Mouse (Mus musculus) fat pad, adult 2 months (tissue): ENCODE measurements around the gene Mdfi.

Source experiments
- DNase-seq: peaks from one replicate; pipeline ENCODE4 v3.0.0-alpha.2; 2011; ENCODE audit warnings: low read depth, low spot score; ENCODE audit errors: extremely low read depth

Gene Mdfi

DNA sequence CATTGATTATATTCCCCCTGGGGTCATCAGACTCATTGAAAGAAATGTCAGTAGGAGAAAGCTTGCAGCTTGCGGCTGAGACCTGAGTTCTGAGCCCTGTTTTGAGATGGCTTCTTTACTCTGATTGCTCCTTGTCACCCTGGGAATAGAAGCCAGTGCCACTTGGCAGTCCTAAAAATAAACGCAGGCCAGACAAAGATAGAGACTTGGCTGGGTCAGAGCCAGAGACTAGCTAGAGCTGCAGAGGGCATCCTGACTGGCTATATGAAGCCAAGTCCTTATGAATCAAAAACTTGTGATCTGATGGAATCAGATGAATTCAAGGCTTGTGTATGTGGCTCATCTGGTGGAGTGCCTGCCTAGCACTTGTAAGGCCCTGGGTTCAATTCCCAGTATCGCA, 15.5 kb upstream of the Mdfi start:
- DNase-seq = no peak

DNA sequence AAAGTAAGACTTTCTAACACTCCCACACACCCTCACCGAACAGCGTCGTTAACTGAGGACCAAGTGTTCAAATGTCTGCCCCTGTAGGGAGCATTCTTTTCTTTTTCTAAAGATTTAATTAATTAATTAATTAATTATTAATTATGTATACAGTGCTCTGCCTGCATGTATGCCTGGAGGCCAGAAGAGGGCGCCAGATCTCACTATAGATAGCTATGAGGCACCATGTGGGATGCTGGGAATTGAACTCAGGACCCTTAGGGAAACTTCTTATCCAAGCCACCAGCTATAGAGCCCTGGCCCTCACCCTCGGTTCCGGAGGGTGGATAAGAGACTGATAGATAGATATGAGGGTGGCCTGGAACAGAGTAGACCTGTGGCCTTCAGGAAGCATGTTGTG, 13.5 kb upstream of the Mdfi start:
- DNase-seq = no peak

DNA sequence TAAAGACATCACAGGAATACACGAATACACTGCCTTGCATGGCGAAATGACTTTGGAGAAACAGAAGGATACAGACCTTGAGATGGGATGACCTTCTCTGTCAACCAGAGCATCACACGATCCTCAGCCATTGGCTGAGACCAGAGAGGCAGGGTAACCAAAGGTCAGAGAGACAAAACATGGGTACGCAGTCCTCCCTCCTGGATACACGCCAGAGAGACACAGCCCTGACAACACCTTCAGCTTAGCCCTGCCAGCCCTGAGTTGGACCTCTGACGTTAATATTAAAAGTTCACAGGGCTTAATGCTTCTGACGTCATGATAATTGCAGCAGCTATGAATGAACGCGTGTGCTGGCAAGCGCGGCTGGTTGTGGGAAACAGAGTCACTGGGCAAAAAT, 11.1 kb upstream of the Mdfi start:
- DNase-seq = no peak

DNA sequence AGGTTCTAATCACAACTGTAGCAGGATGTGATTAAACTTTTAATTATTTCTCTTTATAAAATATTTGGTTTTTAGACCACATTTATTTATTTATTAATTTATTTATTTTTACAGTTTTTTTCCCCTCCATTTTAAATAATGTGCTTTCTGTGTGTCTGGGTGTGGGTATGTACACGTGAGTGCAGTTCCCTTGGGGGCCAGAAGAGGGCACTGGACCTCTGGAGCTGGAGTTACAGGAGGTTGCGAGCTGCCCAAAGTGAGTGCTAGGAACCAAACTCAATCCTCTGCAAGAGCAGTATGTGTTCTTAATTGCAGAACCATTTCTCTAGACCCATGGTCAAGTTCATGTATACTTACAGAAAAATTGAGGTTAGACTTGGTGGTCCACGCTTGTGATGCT, 9.0 kb upstream of the Mdfi start:
- DNase-seq = no peak

DNA sequence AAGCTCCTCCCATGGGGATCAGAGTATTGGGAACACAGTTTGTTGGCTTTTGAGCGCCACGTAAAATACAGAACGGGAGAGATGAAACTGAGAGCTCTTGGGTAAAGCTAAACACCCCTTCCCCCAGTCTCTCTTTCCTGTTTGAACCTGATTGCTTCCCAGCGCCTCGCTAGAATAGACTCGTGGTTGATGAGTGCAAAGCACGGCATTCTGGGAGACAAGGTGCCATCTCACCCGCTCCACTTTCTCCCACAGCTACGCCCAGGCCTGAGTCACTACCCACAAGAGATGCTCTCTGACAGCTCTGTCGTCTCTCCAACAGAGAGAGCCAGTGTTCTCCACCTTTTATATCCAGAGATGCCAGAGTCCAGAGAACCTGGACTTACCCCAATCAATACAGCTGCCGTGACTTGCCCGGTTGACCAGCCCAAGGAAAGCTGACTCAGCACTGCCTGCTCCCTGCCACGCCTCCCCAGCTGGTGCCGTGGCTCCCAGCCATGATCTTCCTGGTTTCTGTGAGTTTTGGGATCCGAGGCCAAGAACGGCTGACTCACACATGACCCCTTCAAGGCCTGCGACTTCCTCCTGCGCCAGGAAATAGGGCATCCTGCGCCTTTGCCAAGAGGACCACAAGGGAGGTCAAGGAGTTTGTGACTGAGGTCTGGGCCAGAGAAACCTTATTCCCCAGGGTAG, 7.6 kb upstream of the Mdfi start:
- peak; percentile 5 for DNase-seq

DNA sequence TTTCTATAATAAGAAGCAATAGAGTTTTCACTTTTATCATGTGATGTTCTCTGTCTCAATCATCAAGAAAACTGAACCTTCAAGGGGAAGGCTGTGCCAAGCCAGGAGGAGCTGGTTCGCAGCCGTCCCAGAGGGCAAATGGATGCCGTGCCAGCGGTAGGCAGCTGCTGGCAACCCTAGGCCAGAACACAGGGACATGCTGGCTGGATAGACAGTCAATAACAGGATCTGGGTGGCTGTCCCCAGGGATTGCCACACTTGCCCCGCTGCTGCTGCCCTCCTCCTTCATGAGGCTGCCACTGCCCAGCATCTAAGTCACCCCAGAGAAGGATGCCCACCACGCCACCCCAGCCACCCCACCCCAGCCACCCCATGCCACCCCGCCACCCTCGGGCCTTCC, 7.0 kb upstream of the Mdfi start:
- no peak for DNase-seq

DNA sequence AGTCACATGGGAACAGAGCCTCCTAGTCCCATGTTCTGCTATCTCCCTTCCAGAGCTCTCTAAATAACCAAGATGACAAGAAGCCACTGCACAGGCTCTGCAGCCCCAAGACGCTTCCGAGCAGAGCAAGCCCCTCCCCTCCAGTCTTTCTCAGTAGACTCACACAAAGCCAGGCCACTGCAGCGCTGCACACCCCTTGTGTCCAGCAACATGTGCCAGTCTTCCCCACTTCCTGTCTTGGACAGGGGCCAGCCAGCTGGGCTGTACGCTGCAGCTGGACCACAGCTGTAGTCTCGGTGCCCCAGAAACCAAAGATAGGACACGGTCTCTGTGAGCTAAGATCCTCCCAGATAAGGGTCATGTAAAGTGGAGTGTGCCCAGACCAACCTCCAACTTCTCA, 3.3 kb upstream of the Mdfi start:
- DNase-seq = no peak

DNA sequence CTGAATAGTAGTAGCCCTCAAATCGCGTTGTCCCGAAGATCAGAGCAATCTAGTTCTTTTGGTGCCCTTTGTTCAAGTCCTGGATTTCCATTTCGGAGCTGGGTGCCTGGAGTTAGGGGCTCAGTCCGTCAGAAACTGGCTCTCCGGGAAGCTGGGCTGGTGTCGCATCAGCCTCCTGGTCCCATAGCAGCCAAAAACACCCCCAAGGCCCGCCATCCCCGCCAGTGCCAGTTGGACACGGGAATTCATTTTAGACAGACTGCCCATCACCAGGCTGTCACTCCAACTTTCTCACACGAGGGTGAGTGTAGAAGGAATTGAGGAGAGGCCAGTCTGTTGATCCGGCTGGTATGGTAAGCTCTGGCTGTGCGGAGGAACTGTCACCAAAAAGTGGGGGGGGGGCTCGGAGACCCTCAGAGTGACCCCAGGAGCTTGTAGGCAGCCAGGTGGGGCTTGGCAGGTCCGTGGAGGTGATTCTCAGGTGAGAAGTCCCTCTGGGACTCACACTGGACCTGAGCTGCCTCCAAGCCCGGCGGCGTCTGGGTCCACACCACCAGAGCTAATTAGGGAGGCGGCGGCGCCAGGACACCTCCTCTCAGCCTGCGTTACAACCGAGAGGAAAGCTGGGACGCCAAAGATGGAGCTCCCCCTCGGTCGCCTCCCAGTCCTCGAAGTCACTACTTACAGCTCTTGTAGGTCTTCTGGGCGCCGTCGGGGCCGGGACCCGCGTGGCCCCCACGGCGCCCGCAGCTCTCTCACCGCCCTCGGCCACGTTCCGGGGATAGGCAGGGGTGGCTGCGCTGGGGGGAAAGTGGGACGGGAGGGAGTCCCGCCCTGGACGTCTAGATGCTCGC, 636 bp downstream of the Mdfi start:
- no peak for DNase-seq

DNA sequence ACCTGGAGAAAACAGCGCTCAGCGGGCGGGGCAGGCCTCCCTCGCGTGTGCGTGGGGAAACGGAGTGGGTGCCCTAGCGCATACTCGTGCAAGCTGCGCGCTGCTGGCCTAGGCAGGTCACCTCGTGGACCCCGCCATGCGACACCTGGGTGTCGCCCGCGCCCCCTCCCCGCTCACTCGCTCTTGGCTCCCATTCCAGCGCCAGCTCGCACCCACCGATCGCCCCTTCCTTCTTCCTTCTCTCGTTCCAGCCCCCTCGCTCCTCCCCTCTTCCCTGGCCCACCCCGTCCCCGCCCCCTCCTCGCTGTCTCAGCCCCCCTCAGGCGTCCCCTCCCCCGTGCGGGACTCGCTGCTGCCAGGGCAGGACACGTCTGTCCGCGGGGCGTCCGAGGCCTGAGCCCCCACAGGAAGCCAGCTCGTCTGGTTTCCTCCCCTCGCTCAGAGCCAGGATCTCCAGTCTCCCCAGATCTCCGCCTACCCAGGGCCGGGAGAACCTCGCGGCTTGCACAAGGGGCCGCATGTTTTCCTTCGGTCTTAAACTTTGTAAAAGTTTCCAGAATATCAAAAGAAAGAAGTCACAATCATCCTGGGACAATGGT, 1.4 kb downstream of the Mdfi start:
- no peak for DNase-seq

DNA sequence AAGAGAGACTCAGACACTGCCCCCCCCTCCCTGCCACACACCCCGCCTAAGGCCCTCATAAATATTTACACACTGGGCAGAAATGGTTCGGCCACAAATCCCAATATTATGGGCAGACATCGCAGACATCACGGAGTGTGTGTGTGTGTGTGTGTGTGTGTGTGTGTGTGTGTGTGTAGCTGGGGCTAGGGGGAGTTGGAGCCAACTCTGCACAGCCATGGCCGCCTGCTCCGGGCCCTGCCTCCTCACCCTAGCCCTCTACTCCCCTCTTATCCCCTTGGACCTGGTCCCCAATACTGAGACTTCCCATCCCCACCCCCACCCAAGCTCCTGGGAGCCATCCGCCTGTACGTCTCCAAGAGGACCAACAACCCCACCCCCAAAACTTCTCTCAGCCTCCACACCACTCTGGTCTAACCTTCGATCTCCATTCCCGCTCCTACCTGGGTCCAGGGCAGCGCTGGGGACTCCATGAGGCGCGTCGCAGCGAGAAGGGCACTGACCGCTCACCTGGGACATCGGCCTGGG, 1.9 kb downstream of the Mdfi start:
- no peak for DNase-seq

DNA sequence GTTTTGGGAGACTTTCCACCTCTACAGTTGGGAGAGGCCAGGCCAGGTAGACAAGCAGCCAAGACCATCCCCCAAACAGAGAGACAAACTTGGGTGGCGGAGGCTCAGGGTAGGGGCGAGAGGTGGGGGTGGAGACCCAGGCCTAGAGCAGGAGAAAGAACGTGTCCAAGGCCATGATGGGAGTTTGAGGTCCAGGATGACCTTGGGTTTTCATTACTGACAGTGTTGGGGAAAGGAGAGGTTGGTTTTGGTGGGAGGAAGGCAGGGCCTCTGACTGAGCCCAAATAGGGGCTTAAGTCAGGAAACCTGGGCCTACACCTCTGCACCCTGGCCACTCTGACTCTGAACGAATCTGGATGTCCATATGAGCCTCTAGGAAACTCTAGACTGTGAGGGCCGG, 2.7 kb downstream of the Mdfi start:
- no peak for DNase-seq

DNA sequence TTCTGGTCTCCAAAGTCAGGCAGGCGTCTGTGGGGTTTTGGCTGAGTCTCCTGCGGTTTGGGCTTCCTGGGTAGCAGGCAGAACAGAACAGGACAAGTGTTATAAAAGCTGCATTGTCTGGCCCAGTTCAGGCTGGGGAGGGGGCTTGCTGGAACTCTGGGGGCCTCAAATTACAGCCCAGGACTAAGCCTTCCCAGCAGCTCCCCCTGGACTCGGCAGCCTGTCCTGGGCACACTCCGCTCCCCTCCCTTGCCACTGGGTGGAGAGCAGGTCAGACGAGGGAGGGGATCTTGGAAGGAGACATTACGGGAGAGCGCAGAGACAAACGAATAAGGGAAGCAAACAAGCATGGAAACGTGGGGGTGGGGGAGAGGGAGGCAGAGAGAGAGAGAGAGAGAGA, 3.3 kb downstream of the Mdfi start:
- DNase-seq = no peak

DNA sequence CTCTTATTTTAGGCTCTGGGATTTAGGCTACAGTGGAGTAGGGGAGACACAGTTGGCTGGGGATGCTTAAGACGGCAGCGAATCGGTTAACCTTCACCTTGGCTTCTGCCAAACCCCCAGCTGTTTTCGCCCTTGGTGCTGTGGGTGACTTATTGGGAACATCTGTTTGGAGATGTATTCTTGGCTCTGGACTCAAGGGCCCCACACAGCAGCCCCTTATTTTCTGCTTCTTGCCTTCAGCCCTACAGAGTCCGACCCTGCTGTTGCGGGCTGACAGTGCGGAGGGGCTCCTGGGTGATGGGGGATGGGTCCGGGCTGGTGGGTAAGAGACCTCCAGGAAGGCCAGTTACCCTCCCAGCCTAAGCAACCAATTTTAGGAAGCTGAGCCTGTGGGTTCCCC, 13.2 kb downstream of the Mdfi start:
- DNase-seq = no peak

DNA sequence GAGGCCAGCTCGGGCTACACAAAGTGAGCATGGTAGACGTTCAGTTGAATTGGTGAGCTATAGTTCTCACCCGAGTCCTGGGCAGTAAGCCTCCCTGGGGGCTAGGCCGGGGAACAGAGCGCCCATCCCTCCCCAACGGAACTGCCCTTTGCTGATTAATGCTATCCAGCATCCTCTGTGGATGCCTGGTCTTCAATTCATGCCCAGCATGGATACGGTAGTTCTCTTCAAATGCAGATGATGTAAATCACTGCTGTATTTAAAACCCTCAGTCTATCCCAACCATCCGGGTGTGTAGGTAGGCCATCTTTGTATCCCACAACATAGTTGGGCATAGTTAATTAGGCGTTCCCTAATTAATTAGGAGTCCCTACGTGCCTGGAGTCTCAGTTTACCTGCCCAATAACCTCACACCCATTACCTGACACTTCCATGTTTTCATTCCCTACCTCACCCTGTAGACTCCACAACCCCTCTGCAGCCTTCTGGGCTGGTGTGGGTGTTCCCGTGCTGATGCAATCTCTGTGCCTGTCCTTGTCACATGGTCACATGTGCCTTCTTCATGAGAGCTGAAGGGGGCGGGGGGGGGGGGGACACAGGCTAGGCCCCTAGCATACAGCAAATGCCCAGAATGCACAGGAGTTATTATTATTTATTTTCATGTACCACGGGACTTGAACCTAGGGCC, 16.3 kb downstream of the Mdfi start:
- no peak for DNase-seq

DNA sequence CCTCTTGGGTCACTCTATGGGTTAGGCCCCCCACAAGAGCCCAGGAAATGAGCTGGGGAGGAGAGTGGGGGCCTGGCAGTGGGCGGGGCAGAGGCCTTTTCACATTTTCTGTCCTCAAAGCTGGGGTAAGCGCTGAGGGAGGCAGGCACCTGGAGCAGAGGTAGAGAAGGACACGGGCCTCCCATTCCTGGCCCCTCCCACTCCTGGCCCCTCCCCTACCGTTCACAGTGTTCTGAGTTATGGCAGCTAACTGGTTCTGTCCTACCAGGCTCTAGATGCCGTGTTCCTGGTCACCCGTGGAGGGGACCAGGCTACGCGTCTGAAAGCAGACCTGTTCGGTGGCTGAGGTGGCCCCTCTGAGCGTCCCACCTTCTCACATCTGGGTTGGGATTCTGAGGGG, 19.0 kb downstream of the Mdfi start:
- no peak for DNase-seq

DNA sequence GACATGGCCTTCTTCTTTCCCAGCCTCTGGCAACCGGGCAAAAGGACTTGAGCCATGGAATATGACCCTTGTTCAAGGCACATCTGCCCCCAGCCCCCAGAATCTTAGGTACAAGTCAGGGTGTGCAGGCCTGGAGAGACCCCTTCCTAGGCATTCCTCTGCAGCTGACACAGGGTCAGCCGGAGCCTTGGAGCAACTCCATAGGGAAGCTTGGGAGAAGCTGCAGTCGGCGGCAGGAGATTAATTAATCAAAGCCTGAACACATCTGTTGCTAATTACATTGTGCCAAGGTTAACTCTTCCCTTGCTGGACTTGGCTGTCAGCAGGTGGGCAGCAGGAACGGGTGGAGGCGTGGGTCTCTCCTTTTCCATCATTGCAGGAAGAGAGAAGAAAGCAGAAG, 20.0 kb downstream of the Mdfi start:
- DNase-seq = no peak

DNA sequence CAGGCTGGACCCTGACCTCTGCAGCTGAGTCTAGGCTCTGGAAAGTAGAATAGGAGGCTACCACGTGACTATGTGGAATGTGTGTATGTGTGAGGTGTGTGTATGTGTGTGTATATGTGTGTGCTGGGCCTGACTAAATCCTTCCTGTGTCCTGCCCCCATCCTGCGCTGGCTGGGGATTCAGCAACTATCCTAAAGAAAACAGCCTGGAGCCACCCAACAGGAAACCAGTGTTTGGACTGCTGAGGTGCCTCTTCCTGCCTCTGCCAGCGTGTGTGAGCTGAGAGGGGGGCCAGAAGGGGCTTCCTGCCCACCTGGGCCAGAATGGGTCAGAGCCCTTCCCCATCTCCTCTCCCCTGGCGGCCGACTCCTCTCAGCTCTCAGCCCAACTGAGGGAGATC, 20.9 kb downstream of the Mdfi start:
- DNase-seq = no peak

DNA sequence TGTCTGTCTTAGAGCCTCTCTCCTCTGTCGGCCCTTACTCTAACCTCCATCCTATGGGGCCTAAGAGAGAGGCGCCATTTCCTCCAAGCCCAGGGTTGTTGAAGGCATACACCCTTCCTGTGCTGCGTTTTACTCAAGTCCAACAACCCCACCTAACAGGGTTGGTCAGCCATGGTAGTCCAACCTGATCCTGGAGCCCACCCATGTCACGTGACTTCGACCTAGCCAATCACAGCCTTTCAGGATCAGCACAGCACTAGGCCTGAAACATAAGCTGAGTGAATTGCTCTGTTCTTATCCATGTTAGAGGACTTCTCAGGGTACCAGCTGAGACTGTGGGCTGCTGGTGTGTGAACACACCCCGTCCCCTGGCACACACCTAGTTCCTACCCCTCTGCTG, 22.3 kb downstream of the Mdfi start:
- no peak for DNase-seq

DNA sequence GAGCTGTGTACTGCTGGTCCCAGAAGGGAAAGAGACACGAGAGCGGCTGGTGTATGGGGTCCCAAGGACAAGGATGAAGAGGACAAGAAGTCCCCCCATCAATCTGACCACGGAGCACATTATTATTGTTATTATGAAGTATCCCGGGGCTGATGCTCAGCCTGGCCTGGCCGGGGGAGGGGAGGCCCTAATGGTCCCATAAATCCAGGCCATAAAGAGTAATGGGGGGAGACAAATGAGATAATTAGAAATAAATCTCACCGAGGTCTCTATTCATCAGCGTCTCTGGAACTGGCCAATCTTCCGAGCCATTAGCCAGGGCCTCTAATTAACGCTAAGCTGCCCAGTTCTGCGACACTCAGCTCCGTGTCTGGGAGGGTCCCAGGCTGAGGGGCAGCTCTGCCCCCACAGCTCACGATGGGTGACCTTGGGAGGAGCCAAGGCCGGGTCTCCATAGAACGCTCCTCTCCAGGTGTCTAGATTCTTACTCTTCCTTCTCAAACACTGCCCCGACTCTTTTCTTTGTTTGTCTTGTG, 23.2 kb downstream of the Mdfi start:
- no peak for DNase-seq

DNA sequence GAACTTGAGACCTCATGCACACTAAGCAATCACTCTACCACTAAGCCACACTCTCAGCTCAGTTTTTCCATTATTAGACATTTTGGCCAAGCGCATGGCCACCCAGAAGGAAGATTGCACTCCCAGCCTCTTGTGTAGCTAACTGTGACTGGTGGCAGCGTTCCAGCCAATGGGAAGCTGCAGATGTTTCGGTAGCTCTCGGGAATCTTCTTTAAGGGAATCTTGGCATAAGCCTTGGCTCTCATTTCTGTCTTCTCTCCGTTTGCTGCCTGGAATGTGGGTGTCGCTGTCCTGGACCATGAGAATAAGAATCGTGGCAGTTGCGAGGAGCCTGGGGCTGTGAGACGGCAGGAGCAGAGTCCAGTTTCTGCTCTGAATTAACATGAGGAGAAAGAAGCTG, 28.3 kb downstream of the Mdfi start:
- DNase-seq = no peak
